Mouse (Mus musculus) hindbrain, embryonic 11.5 days (tissue): ENCODE measurements around the gene Papolb. TPM values are rescaled to one million over a fixed set of nuclear protein-coding genes. Genes with fewer than 3 reads are reported as not detected.

Experiments
- ATAC-seq: fragments of 200-750 bp; cut with Nextera tagmentation; 2 replicates; pipeline ENCODE4 v1.8.0; 2017; ENCODE audit warnings: mild to moderate bottlenecking, moderate TSS enrichment, moderate library complexity; ENCODE audit not compliant: low FRiP score
- DNase-seq: peaks from one replicate; pipeline ENCODE4 v3.0.0-alpha.2; 2015; ENCODE audit warnings: low spot score
- H3K27ac ChIP-seq: fragments of 300-500 bp; sonication (generic); 2 replicates; pipeline ENCODE4 v1.5.1; 2014; ENCODE audit warnings: mild to moderate bottlenecking, low read depth, low read length
- H3K27me3 ChIP-seq: fragments of 300-500 bp; sonication (generic); 2 replicates; pipeline ENCODE4 v1.6.1; 2014; ENCODE audit warnings: mild to moderate bottlenecking, low read length, moderate library complexity, mixed read lengths; ENCODE audit not compliant: control insufficient read depth, insufficient read depth
- H3K36me3 ChIP-seq: fragments of 300-500 bp; sonication (generic); 2 replicates; pipeline ENCODE4 v1.6.1; 2014; ENCODE audit warnings: mild to moderate bottlenecking, low read length, moderate library complexity, mixed read lengths; ENCODE audit not compliant: control insufficient read depth, insufficient read depth
- H3K4me1 ChIP-seq: fragments of 300-500 bp; sonication (generic); replicated peaks from 2 replicates; pipeline ENCODE4 v1.6.1; 2014; ENCODE audit warnings: low read length, mixed read lengths; ENCODE audit not compliant: control insufficient read depth, insufficient read depth
- H3K4me2 ChIP-seq: fragments of 300-500 bp; sonication (generic); replicated peaks from 2 replicates; pipeline ENCODE4 v1.6.1; 2014; ENCODE audit warnings: mild to moderate bottlenecking, low read depth, low read length
- H3K4me3 ChIP-seq: fragments of 300-500 bp; sonication (generic); 2 replicates; pipeline ENCODE4 v1.5.1; 2014; ENCODE audit warnings: low read depth, low read length
- H3K9ac ChIP-seq: fragments of 300-500 bp; sonication (generic); 2 replicates; pipeline ENCODE4 v1.6.1; 2014; ENCODE audit warnings: low read depth, low read length
- H3K9me3 ChIP-seq: fragments of 300-500 bp; sonication (generic); 2 replicates; pipeline ENCODE4 v1.6.1; 2016; ENCODE audit warnings: low read length; ENCODE audit not compliant: control insufficient read depth
- WGBS: fragments of 180-500 bp; shearing (Covaris S2); extraction: QIAGEN DNeasy Blood & Tissue Kit; methylation state at CpG from one replicate; pipeline ENCODE4 v1.1.7; 2014; 5-methylcytosine and 5-hydroxymethylcytosine counted together
- polyA plus RNA-seq: library from polyadenylated mRNA; unstranded; fragments of >200 nt; fragmentation: Nextera tagmentation; extraction: Ambion mirVana; gene quantifications from 2 replicates; pipeline ENCODE4 v1.2.1, GENCODE M21; 2014

The Papolb gene
- polyA plus RNA-seq, 1 experiment from 2014 or later, result 0.12 TPM

DNA sequence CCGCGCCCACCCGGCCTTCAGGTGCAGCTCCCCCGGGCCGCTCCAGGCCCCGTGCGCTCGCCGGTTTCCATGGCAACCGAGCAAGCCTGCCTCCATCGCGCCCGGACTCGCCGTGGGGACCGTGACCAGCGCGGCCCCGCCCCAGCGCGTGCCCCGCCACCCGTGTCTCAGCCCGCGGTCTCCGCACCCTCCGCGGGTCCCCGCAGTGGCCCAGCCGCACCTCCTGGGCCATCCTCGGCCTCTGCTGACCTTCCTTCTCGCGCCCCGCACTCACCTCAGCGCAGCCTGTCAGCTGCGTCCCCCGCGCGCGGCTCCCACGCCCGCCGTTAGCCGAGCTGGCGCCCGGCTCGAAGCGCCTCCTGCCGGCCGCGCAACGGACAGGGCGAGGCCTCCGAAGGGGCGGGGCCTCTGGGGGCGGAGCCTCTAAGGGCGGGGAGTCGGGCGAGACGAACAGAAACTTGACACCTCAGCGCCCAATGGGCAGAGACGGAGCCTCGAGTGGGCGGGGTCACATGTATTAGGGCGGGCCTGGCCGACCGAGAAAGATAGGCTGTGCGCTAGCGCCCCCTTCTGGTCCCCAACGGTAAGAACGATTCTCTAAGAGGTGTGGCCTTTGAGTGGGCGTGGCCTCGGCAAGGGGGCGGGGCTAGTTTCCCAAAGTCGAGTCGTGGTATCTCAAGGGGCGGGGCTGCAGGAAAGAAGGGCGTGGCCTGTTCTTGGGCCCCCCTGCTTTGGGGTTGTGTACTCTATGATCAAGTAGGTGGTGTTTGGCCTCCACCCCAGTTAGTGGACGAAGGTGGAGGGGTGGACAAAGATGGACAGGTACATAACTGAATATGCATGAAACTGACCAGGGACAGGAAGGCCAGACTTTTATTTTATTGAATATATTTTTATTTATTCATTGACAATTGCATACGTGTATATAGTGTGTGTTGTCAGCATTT, 21.1 kb upstream of the Papolb start, which contains the start of gene Radil:
Radil (minus strand) TSS at position 393 of the 947 bp plus-strand sequence.
- H3K4me1 ChIP-seq, result peaks cover 4% of the 10 kb centered on the region; the same call in 1 of the 2 replicates
- ATAC-seq, result peak; percentile 91
- 2% methylated on average over 75 of the region's 80 CpGs for WGBS

DNA sequence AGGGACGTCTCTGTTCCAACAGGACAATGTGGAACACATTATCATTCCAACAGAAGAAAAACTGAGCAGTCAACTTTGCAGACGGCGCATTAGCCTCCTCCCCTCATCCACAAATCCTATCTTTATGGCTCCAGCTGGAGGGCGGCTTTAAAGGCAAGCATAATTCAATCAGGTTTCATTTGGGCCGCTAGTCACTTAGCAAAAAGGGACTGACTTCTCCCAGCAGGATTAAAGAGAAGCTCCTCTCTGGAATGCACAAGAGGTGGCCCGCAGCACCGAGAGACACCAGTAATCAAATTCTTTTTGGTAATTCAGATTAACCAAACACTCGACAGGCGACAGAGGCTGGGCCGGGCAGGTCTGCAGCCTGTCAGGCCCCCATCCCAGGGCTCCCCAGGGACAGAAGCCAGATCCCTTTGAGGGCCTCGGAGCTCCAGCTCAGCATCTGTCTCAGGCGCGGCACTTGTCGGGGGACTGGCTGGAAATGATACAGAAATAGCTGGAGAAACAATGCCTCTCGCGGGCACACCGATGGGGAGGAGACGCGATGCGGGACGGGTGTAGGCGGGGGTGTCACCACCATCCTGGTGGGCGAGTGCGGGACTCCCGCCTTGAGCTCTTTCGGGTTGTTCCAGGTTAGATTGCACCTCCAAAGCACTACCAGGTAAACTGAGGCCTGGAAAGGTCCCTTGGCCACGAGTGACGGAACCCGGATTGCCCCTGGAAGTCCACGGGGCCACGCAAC, 20.3 kb upstream of the Papolb start:
- H3K27ac ChIP-seq, result peak overlapping the region; percentile 58
- H3K4me3 ChIP-seq, result peak overlapping the region; percentile 62
- H3K36me3 ChIP-seq, result no peaks in the 10 kb centered on the region
- H3K9ac ChIP-seq, result peak overlapping the region; percentile 52
- H3K4me1 ChIP-seq, result peaks cover 4% of the 10 kb centered on the region; the same call in 1 of the 2 replicates
- no peaks in the 10 kb centered on the region for H3K27me3 ChIP-seq
- ATAC-seq (peak; percentile 58), DNase-seq (peak; percentile 68)
- peak overlapping the region; percentile 91 for H3K4me2 ChIP-seq
- no peaks in the 10 kb centered on the region for H3K9me3 ChIP-seq
- WGBS, result 2% methylated on average over 31 of the region's 31 CpGs

More for the DNA sequence above, 21.1 kb upstream of the Papolb start, which contains the start of gene Radil:
- Histone ChIP-seq H3K27ac (peak within 1 kb of the TSS; percentile 58), H3K4me2 (peak within 1 kb of the TSS; percentile 91), H3K9me3 (no peaks in the 10 kb centered on the region), H3K27me3 (no peaks in the 10 kb centered on the region), H3K9ac (peak within 1 kb of the TSS; percentile 52), H3K36me3 (no peaks in the 10 kb centered on the region), H3K4me3 (peak within 1 kb of the TSS; percentile 62)
- peak; percentile 98 for DNase-seq

DNA sequence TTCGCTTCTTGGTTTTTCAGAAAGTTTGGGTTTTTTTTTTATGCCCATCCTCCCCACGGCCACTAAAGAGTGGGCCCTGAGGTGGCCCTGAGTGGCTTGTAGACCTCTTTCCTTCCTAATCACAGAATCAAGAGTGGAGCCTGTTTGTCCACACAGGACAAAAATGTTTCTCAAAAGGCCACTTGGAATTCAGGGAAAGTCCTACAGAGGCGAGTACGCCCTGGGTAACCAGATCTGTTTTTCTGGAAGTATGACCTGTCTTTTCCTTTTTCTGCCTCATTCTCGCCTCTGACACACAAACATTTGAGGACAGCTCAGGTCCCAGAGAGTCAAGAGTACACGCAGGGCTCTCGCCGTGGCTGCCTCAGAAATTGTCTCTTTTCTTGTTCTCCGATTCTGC, 19.6 kb upstream of the Papolb start:
- DNase-seq (no peak), ATAC-seq (no peak)
- WGBS, result 35% methylated on average over 9 of the region's 9 CpGs
- no peak overlapping the region for H3K4me3 ChIP-seq
- no peaks in the 10 kb centered on the region for H3K9me3 ChIP-seq
- peaks cover 4% of the 10 kb centered on the region; the same call in 1 of the 2 replicates for H3K4me1 ChIP-seq
- H3K4me2 ChIP-seq, result no peak overlapping the region
- H3K36me3 ChIP-seq, result no peaks in the 10 kb centered on the region
- H3K9ac ChIP-seq, result no peak overlapping the region
- no peaks in the 10 kb centered on the region for H3K27me3 ChIP-seq
- H3K27ac ChIP-seq, result no peak overlapping the region

DNA sequence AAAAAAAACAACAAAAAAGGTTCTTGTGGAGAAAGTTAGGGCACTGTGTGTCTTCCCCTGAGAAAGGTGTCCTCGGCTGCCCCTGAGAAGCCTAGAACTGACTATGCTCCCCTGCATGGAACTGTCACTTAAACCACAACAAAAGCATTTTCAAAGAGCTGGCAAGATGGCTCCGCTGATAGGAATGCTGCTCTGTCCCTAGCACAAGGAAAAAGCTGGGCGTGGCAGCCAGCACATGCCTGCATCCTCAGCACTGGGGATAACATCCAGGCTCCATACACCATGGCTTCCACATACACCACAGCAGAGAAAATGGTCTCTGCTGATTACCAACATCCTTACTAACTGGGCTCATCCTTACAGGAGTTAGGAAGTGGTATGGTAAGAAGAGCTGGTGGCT, 17.2 kb upstream of the Papolb start:
- 75% methylated on average over 3 of the region's 3 CpGs for WGBS
- Histone ChIP-seq H3K27me3 (no peaks in the 10 kb centered on the region), H3K4me2 (no peak overlapping the region), H3K9me3 (no peaks in the 10 kb centered on the region), H3K4me3 (no peak overlapping the region), H3K9ac (no peak overlapping the region), H3K36me3 (no peaks in the 10 kb centered on the region), H3K4me1 (peaks cover 4% of the 10 kb centered on the region; the same call in 1 of the 2 replicates), H3K27ac (no peak overlapping the region)
- no peak for DNase-seq
- no peak for ATAC-seq

DNA sequence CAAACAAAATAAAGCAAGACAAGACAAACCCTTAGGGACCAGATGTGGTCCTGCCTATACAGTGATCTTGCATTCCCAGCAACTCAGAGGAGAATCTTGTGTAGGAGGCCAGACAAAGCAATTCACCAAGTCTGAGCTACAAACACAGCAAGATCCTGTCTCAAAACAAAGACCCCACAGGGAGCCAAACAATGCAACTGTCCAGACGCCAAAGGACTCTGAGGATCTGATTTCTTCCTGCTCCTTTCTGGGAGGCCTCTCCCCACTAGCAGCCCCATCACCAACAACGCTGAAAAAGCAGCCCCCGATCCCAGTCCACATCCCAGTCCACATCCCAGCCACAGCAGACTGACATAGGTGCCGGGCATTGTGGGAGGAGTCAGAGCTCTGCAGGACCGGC, 16.5 kb upstream of the Papolb start:
- Histone ChIP-seq H3K27ac (no peak overlapping the region), H3K4me3 (no peak overlapping the region), H3K4me2 (no peak overlapping the region), H3K9ac (0 out of 2 replicates have a peak overlapping the region, but pooled peaks have one; percentile 11), H3K36me3 (no peaks in the 10 kb centered on the region), H3K4me1 (peaks cover 4% of the 10 kb centered on the region; the same call in 1 of the 2 replicates), H3K27me3 (no peaks in the 10 kb centered on the region), H3K9me3 (no peaks in the 10 kb centered on the region)
- ATAC-seq, result no peak
- WGBS, result 9% methylated on average over 5 of the region's 5 CpGs
- peak; percentile 38 for DNase-seq

DNA sequence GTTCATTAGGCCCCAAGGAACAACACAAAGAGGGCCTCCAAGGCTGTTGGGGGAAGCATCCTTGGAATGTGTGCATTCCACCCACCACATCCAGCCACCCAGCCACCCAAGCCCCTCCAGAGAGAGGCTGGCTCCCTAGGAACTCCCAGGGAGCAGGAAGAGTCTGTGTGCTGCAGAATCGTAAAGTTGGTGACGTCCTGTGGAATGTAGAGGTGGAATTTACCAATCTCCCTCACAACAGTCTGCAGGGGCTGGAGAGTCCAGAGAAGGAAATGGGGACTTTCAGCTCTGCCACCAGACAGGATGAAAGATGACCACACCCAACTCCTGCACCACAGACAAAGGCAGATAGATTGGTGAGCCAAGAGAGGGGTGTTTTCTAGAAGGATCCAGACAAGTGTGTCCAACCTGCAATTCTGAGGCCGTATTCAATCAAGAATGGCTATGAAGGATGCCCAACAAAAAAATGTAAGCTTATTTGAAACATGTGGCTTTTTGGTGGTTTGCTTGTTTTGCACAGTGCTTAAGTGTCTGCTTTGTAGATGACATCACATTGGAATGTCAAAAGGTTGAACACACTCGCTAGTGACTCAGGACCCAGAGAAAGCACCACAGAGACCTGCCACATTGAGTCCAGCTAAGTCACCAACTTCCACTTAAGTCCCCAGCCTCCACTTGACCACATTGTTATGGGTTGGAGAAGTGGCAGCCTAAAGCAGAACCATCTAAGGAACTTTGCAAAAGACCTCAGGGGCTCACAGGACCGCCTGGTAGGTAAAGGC, 15.3 kb upstream of the Papolb start:
- no peaks in the 10 kb centered on the region for H3K27me3 ChIP-seq
- DNase-seq (no peak), ATAC-seq (no peak)
- H3K4me3 ChIP-seq, result no peak overlapping the region
- no peak overlapping the region for H3K27ac ChIP-seq
- WGBS, result 80% methylated on average over 5 of the region's 5 CpGs
- H3K9ac ChIP-seq, result no peak overlapping the region
- H3K4me2 ChIP-seq, result no peak overlapping the region
- H3K36me3 ChIP-seq, result no peaks in the 10 kb centered on the region
- H3K9me3 ChIP-seq, result no peaks in the 10 kb centered on the region
- H3K4me1 ChIP-seq, result 0 out of 2 replicates have a peak, but pooled peaks cover 2% of the 10 kb centered on the region

DNA sequence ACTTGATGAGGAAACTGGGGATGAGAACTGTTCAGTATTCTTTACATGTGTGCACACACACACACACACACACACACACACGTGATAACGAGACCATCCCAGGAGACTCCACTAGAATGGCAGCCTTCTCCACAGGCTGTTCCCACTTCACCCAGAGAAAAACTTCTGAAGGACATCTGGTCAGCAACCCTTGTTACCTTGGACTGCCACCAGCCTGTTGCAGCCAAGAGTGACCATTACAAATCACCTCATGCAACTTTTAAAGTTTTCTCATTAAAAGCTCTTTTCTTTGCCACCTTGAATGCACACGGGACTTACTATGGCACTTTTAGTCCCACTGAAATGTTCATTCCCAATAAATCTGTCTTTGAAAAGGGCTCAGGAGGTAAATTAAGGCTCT, 7.4 kb upstream of the Papolb start:
- Histone ChIP-seq H3K36me3 (no peaks in the 10 kb centered on the region), H3K27ac (no peak overlapping the region), H3K9me3 (no peaks in the 10 kb centered on the region), H3K4me1 (no peaks in the 10 kb centered on the region), H3K27me3 (no peaks in the 10 kb centered on the region), H3K9ac (no peak overlapping the region), H3K4me2 (no peak overlapping the region), H3K4me3 (no peak overlapping the region)
- WGBS, result 86% methylated on average over 3 of the region's 3 CpGs
- ATAC-seq, result no peak
- DNase-seq, result no peak

DNA sequence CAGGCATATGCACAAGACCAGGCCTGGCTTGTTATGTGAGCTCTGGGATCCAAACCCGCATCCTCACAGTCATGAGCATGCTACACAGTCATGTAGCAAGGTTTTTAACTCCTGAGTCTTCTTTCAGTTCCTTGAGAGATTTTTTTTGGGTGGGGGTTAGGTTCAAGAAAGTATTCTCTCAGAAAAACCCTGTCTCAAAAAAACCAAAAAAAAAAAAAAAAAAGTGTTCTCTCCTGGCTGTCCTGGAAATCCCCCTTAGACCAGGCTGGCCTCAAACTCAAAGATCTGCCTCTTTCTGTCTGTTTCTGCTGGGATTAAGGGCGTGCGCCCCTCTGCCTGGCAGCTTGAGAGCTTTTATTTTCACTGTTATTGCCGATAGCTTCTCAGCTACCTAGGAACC, 5.5 kb upstream of the Papolb start:
- Histone ChIP-seq H3K27me3 (no peaks in the 10 kb centered on the region), H3K4me1 (no peaks in the 10 kb centered on the region), H3K9me3 (no peaks in the 10 kb centered on the region), H3K4me3 (no peak overlapping the region), H3K27ac (no peak overlapping the region), H3K36me3 (no peaks in the 10 kb centered on the region), H3K4me2 (no peak overlapping the region), H3K9ac (no peak overlapping the region)
- WGBS, result 84% methylated on average over 4 of the region's 4 CpGs
- DNase-seq (no peak), ATAC-seq (no peak)
